Mouse (Mus musculus): ENCODE data around the gene 9930022D16Rik.
A peak's percentile ranks its signal among the peaks of the same experiment; 100 is the strongest.

9930022D16Rik gene

DNA sequence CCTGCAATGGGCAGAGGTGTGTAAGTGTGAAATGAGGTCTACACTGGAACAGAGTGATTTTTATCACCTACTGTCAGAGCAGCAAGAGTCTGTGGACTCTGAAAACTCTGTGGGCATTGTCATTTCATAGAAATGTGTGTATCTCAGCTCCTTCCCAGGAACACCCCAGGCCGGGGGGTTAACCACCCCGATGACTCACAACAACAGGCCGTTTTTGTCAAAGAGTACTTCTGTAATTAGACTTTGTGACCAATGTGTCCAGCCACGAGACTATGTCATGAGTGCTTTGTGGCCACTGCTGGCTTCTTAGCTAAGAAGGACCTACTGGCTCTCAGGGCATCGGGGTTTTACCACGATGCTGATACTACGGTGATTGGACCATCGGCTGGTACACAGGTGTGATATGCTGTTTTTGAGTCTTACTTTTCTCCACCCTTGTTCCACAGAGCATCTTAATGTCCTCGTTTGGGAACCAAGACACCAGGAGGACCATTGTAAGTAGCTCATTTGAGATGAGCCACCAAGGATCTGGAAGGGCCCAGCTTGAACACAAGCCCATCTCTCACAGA, 3.8 kb downstream of the 9930022D16Rik start:
- DNase-seq (ENCODE audit: low spot score in 2 of 2) = no peak

- no peak for DNase-seq (ENCODE audit: low spot score in 2 of 2)
Observed at GRCm38 (mm10) chr11:109419461-109419860, 5.7 kb downstream of the 9930022D16Rik start.

GRCm38 (mm10) chr11:109419961-109420566, 6.3 kb downstream of the 9930022D16Rik start:
- no peak for DNase-seq (ENCODE audit: low spot score in 2 of 2)

- DNase-seq (ENCODE audit: low spot score in 2 of 2) = no peak
Observed at GRCm38 (mm10) chr11:109420567-109420962, 6.8 kb downstream of the 9930022D16Rik start.

DNA sequence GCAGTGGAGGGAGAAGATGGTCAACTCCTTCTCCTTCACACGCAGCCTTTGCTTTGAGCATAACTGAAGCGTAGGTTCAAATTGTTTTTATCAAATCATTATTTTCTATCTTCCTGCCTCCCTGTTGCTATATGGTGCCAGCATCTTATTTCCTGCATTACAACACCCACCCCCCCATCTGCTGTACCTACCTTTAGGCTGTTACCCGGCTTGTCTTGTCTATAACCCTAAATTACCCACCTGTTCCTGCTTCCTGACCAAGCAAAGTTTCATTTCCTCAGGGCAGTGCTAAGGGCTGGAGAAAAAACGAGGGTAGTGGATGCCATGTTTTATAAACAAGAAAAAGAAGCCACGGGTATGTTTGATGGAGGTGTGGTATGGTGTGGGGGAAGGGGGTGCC, 7.5 kb downstream of the 9930022D16Rik start:
- no peak for DNase-seq (ENCODE audit: low spot score in 2 of 2)

- DNase-seq (ENCODE audit: low spot score in 2 of 2) = no peak
Observed at GRCm38 (mm10) chr11:109422263-109422662, 8.5 kb downstream of the 9930022D16Rik start.

- DNase-seq (ENCODE audit: low spot score in 2 of 2) = no peak
Observed at GRCm38 (mm10) chr11:109423294-109423693, 9.6 kb downstream of the 9930022D16Rik start.

- peak; percentile 96 to 99 for DNase-seq (ENCODE audit: low spot score in 2 of 2)
Observed at GRCm38 (mm10) chr11:109425392-109426271, 11.9 kb downstream of the 9930022D16Rik start, which contains the start of gene Amz2. Gene Amz2, plus strand, starts transcription at chr11:109425946.

DNA sequence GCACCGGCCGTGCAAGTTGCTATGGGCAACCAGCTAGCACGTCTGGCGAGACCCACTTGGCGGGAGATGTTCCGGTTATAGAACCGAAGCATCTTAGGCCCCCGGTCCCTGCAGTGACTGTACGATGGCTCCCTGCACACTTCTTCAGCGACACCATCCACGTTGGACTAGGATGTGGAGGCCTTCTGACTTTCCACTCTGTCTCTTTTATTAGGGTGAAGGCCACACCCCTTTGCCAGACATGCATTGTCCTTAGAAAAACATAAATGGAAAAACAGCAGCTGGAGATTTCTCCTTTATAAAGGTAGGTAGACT, 12.5 kb downstream of the 9930022D16Rik start:
- DNase-seq (ENCODE audit: low spot score in 2 of 2) = no peak

DNA sequence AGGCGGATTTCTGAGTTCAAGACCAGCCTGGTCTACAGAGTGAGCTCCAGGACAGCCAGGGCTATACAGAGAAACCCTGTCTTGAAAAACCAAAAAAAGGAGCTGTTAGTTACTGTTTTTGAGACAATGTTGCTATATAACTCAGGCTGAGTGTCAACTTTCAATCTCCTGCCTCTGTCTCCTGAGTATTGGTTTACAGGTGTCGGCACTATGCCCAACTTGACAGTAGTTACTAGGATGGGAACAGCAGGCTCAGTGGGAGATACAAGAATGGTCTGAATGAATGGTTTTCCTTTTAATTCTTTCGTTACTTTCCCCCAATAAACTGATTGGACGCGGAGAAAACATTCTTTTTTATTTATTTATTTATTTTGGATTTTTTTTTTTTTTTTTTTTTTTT, 13.6 kb downstream of the 9930022D16Rik start:
- no peak for DNase-seq (ENCODE audit: low spot score in 2 of 2)

- no peak for DNase-seq (ENCODE audit: low spot score in 2 of 2)
Observed at GRCm38 (mm10) chr11:109434233-109434798, 20.6 kb downstream of the 9930022D16Rik start.

GRCm38 (mm10) chr11:109436889-109437288, 23.2 kb downstream of the 9930022D16Rik start:
- DNase-seq (ENCODE audit: low spot score in 2 of 2) = no peak

GRCm38 (mm10) chr11:109439209-109439608, 25.5 kb downstream of the 9930022D16Rik start:
- DNase-seq (ENCODE audit: low spot score in 2 of 2) = no peak

DNA sequence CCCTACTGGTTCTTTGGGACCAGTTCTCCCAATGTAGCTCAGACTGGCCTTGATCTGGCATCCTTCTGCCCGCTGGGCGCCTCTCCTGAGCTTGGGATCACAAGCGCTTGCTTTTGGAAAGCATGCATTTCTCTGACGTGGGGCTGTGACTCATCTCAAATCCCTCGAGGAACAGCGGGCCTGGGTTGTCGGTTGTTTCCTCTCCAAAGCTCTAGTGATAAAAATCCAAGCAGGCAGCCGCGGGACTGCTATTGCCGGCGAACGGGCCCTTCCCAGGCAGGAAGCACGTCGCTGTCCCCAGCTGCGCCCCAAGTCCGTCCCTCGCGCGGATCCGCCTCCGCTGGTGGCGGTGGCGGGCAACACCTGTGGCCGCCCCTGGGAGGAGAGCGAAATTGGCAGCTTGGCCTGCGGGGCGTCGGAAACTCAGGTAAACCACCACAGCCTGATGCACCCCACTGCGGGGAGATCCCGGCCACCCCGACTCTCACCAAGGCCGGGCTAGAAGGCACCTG, 26.2 kb downstream of the 9930022D16Rik start:
- peak; percentile 89 for DNase-seq (ENCODE audit: low spot score in 2 of 2)

DNA sequence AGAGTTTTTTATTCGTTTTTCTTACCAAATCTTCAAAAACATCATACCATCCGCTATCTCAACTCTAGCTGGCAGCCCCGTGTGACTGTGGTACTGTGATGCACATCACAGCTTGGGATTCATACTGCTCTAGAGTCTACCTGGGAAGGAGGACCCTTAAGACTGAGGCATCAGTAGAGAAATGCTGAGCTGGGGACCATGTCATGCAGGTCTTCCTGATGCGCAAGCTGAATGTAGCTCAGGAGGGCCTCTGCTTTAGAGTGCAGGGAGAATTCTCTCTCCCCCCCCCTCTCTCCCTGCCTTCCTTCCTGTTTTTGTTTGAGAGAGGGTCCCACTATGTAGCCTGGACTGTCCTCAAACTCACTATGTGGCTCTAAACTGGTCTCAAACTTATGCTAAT, 26.9 kb downstream of the 9930022D16Rik start:
- DNase-seq (ENCODE audit: low spot score in 2 of 2) = no peak

DNA sequence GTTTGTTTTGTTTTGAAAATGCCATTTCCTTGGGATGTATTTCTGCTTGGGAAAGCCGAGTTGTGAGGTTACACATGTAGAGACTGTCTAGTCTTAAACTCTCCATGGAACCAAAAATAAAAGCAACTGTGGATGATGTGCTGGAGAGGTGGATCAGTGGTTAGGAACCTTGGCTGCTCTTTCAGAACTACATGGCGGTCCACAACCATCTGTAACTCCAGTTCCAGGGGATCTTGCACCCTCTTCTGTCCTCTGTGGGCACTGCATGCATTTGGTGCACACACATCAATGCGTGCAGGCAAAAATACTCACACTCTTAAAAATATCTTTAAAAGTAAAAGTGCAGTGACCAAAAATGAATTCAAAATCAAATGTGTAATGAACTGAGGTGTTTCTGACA, 27.4 kb downstream of the 9930022D16Rik start:
- DNase-seq (ENCODE audit: low spot score in 2 of 2) = no peak

GRCm38 (mm10) chr11:109442166-109442730, 28.5 kb downstream of the 9930022D16Rik start:
- no peak for DNase-seq (ENCODE audit: low spot score in 2 of 2)

GRCm38 (mm10) chr11:109443468-109444263, 29.9 kb downstream of the 9930022D16Rik start:
- no peak for DNase-seq (ENCODE audit: low spot score in 2 of 2)

GRCm38 (mm10) chr11:109444600-109444999, 30.9 kb downstream of the 9930022D16Rik start:
- DNase-seq (ENCODE audit: low spot score in 2 of 2) = no peak

DNA sequence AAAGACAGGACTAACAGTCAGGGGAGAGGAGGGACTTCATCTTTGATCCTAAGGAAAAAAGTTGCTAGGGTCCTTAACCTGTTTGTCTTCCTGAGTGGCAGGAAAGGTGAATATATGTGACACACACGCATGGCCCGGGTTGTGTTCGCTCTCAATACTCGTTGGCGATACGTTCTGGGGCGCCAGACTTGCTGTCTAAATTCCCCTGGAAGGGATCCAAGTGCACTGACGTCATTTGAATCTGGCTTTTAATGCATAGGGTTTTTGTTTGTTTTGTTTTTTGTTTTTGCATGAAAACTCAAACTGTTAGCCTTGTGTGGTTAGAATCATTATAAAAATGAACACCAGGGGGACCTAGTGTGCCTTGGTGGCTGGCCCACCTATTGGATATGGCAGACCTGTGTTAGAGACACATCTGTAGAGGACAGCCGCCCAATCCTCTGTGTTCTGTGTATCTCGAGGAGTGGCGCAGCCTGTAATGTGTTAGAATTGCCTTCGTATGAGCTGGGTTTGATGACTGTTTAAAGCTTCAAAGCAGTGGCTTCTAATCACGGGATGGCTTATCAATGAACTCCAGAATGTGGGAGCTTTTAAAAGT, 31.8 kb downstream of the 9930022D16Rik start:
- DNase-seq (ENCODE audit: low spot score in 2 of 2) = peak in 1 of 2 experiments; percentile 27

DNA sequence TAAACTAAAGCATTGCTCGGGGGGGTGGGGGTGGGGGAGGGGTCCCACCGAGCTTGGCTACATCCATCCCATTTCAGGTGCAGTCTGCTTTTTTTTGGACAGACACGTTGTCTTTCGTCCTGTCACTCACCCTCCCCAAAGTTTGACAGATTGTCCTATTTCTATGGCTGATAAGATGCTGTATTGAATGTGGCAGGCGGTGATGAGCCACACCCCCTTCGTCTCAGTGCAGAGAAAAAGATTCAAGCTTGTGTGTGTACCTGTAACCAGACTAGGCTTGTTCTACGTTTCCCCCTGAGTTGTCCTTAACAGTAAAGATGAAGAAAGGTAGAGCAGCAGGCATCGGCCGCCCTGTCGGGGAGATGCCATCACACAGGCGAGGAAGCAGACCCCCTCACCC, 37.5 kb downstream of the 9930022D16Rik start:
- no peak for DNase-seq (ENCODE audit: low spot score in 2 of 2)

Data from heart, adult 9 months (tissue).